Mouse (Mus musculus): ENCODE measurements at regions not wholly inside any gene's neighbourhood (a gene's known extent, or its start where the extent isn't known, plus 50 kb on each side); places are given as distances from the start of the nearest gene placed in this dataset.

DNA sequence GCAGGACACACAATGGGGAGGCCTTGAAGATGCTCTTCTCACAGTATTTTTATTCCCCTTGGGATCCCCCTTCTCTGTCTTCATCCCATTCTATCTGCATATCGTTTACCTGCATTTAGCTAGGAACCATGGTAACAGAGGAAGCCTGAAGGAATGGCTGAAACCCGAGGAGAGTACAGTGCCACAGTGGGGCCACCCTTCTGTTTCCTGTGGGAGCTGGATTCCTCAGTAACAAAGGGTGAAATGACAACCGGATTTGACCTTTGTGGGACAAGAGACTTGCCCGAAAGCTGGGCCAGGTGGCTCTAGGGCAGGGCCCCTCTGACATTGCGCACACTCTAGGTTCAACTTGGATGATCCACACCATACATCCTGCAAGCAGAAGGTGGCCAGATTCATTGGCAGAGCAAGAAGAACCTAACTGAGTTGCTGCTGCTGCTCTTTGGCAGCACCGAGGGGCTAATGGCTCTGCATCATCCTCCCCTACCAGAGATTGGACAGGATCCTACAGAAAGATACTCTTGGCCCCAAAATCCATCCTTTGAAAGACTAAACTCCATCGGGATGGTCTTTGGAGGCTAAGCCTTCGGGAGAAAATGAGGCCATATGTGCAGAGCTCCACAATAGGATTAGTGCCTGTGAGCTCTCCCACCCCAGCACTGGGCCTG lies 310.0 kb downstream of the Sox9 start:
- H3K4me1 ChIP-seq, result peaks cover 13% of the 10 kb centered on the region
- no peaks in the 10 kb centered on the region for H3K27me3 ChIP-seq
- no peak overlapping the region for H3K4me3 ChIP-seq (replicated peaks)
- H3K9me3 ChIP-seq, result no peaks in the 10 kb centered on the region
- H3K4me2 ChIP-seq, result no peak overlapping the region
- WGBS, result 69% methylated on average over 8 of the region's 8 CpGs
- H3K27ac ChIP-seq, result no peak overlapping the region
- H3K9ac ChIP-seq, result no peak overlapping the region
- H3K36me3 ChIP-seq (replicated peaks), result no peaks in the 10 kb centered on the region
- no peak for ATAC-seq (ENCODE audit: low FRiP score)

DNA sequence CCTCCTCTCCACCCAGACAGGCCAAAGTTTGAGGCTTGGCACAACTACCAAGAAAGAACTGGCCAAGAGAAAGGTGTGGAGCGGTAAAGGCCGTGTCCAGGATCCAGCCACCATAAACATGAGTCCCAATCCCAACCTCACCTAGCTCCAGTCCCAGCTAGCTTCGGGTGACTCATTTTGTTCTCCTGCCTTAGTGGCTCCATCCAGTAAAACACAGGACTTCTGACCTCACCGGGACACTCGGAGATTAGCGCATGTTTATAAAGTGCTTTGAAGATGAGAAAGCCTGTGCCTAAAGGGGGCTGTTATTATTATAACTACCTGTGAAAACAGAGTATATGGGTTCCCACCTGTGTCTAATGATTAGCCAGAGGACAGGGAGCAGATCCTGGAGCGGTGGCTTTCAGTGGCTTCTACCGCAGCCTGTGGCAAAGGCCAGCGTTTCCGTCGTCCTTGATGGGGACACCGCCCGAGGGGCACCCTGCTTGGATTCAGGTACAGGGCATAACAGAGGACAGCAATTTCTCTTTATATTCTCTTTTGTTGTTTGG lies 311.9 kb downstream of the Sox9 start:
- no peak overlapping the region for H3K9ac ChIP-seq
- 96% methylated on average over 13 of the region's 13 CpGs for WGBS
- no peak overlapping the region for H3K4me3 ChIP-seq (replicated peaks)
- 0 out of 2 replicates have a peak, but pooled peaks cover 4% of the 10 kb centered on the region for H3K36me3 ChIP-seq (replicated peaks)
- ATAC-seq (ENCODE audit: low FRiP score), result no peak
- H3K27me3 ChIP-seq, result no peaks in the 10 kb centered on the region
- H3K27ac ChIP-seq, result no peak overlapping the region
- H3K4me2 ChIP-seq, result no peak overlapping the region
- H3K4me1 ChIP-seq, result peaks cover 8% of the 10 kb centered on the region
- no peaks in the 10 kb centered on the region for H3K9me3 ChIP-seq

DNA sequence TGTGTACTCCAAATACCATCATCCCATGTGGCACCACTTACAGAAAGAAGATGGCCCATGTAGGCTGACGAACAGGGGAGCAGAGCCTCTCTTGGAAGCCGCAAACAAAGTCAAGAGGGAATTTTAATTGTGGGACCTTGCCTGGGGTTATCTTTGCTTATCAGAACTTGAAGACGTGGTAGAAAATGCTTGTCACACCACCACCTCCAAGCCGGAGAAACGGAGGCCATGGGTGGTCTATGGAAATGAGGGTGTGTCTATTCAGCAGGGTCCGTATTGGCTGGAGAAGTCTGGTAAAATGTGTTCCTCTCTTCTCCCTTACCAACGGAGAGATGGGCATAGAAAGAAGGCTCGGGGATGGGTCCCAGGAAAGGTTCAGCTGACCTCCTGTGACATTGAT lies 313.6 kb downstream of the Sox9 start:
- 85% methylated on average over 8 of the region's 8 CpGs for WGBS
- 0 out of 2 replicates have a peak, but pooled peaks cover 4% of the 10 kb centered on the region for H3K36me3 ChIP-seq (replicated peaks)
- no peak for ATAC-seq (ENCODE audit: low FRiP score)
- H3K27me3 ChIP-seq, result no peaks in the 10 kb centered on the region
- peaks cover 10% of the 10 kb centered on the region for H3K4me1 ChIP-seq
- H3K9me3 ChIP-seq, result no peaks in the 10 kb centered on the region
- H3K4me2 ChIP-seq, result no peak overlapping the region
- H3K9ac ChIP-seq, result no peak overlapping the region
- no peak overlapping the region for H3K4me3 ChIP-seq (replicated peaks)
- no peak overlapping the region for H3K27ac ChIP-seq

DNA sequence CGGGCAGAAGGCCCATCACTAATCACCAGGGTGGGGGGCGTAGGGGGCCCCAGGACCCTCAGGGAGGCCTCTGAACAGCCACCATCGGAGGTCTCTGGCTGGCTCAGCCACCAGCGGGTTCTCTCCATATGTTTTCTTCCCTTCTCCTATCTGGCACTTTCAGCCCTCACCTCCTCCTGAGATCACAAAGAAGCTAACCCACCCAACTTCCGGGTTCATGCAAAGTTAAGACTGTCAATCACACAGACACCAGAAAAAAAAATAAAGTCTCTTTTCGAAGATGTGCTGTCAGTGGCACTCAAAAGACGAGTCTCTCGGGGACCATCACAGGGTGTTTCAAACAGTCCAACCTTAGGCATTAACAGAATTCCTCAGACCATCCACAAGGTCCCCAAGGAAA lies 314.2 kb downstream of the Sox9 start:
- no peak overlapping the region for H3K9ac ChIP-seq
- no peak overlapping the region for H3K4me3 ChIP-seq (replicated peaks)
- no peak overlapping the region for H3K27ac ChIP-seq
- H3K4me1 ChIP-seq, result peaks cover 16% of the 10 kb centered on the region
- H3K9me3 ChIP-seq, result no peaks in the 10 kb centered on the region
- 73% methylated on average over 8 of the region's 8 CpGs for WGBS
- no peaks in the 10 kb centered on the region for H3K27me3 ChIP-seq
- H3K36me3 ChIP-seq (replicated peaks), result 0 out of 2 replicates have a peak, but pooled peaks cover 4% of the 10 kb centered on the region
- H3K4me2 ChIP-seq, result no peak overlapping the region
- ATAC-seq (ENCODE audit: low FRiP score), result no peak

DNA sequence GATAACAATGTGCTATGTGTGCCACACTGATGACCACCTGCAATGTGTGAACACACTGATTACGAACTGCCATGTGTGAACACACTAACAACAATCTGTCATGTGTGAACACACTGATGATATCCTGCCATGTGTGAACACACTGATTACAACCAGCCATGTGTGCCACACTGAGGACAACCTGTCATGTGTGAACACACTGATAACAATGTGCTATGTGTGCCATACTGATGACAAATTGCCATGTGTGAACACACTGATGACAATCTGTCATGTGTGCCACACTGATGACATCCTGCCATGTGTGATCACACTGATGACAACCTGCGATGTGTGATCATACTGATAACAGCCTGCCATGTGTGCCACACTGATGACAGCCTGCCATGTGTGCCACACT lies 316.3 kb downstream of the Sox9 start:
- H3K9me3 ChIP-seq, result no peaks in the 10 kb centered on the region
- no peak for ATAC-seq (ENCODE audit: low FRiP score)
- H3K4me1 ChIP-seq, result peaks cover 21% of the 10 kb centered on the region
- H3K27me3 ChIP-seq, result no peaks in the 10 kb centered on the region
- no peak overlapping the region for H3K27ac ChIP-seq
- H3K4me2 ChIP-seq, result no peak overlapping the region
- WGBS, result 90% methylated on average over 2 of the region's 2 CpGs
- H3K36me3 ChIP-seq (replicated peaks), result 0 out of 2 replicates have a peak, but pooled peaks cover 4% of the 10 kb centered on the region
- no peak overlapping the region for H3K4me3 ChIP-seq (replicated peaks)
- H3K9ac ChIP-seq, result no peak overlapping the region

DNA sequence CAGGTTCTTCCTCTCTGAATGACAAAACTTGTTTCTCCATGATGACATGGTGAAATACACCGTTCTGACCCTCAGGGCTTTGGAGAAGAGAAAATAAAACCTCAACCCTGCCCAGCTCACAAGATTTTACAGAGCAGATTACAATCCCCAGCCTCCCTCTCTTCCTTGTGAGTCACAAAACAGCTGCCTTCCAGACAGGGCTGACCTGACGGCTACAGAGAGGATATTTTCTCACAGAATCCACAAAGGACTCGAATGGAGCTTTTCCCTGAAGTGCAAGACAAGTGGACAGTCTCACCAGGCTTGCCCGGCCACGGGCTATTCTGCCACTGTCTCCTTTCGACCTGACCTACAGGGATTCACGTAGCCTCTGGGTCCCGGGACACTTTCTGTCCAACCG lies 318.8 kb downstream of the Sox9 start:
- Histone ChIP-seq H3K9ac (no peak overlapping the region), H3K4me1 (peaks cover 32% of the 10 kb centered on the region), H3K27me3 (no peaks in the 10 kb centered on the region), H3K4me3 (replicated peaks) (no peak overlapping the region), H3K36me3 (replicated peaks) (0 out of 2 replicates have a peak, but pooled peaks cover 4% of the 10 kb centered on the region), H3K4me2 (no peak overlapping the region), H3K27ac (0 out of 2 replicates have a peak overlapping the region, but pooled peaks have one; percentile 42), H3K9me3 (no peaks in the 10 kb centered on the region)
- no peak for ATAC-seq (ENCODE audit: low FRiP score)
- WGBS, result 22% methylated on average over 9 of the region's 9 CpGs

DNA sequence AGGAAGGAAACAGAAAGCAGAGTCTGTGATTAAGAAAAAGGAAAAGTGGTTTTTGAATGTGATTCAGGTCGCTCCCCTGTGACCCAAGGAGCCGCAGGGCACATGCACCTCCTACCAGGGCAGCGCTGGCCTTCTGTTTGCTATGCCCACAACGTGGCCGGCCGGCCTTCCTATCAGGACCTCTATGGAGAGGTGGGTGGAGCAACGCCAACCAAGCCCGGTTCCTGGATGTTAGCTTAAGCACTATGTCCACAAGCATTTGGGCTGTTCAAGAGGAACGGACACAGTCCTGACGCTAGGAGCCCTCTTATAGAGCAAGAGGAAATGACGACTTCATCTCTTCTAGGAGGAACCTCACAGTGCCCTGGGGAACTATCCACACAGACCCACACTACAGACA lies 319.5 kb downstream of the Sox9 start:
- Histone ChIP-seq H3K4me1 (peaks cover 29% of the 10 kb centered on the region), H3K36me3 (replicated peaks) (0 out of 2 replicates have a peak, but pooled peaks cover 4% of the 10 kb centered on the region), H3K9me3 (no peaks in the 10 kb centered on the region), H3K27ac (0 out of 2 replicates have a peak overlapping the region, but pooled peaks have one; percentile 42), H3K27me3 (no peaks in the 10 kb centered on the region), H3K9ac (no peak overlapping the region; the same call in 1 of the 2 replicates), H3K4me2 (no peak overlapping the region), H3K4me3 (replicated peaks) (no peak overlapping the region)
- 63% methylated on average over 11 of the region's 11 CpGs for WGBS
- ATAC-seq (ENCODE audit: low FRiP score), result no peak

DNA sequence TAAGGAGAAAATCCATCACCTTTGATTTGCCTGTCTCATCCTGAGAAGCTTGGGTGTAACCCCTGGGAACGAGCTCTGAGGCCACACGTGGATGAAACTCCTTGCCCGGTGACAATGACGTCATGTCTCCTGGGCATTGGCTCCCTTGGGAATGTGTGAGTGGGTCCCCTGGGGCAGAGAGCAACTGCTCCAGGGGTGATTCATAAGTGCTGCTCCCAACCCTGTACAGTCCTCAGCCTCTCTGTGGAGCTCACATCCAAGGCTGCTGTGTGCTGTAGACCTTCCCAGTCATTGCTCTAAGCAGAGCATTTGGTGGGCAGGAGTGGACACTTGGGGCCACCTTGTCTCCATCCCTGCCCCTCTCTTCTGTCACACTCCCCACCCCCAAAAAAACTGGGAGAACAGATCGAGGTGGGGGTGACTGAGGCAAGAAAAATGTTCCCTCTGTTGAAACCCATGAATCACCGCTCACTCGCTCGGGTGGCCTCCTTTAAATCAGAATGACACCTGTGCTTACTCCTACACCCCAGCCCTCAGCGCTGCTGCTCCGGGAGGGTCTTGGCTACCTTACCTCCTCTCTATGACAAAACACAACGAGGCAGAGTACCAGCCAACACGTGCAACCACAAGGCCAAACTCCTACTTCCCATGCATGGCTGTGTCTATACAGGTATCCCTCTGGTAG lies 321.3 kb downstream of the Sox9 start:
- no peaks in the 10 kb centered on the region for H3K27me3 ChIP-seq
- WGBS, result 94% methylated on average over 12 of the region's 12 CpGs
- 0 out of 2 replicates have a peak, but pooled peaks cover 3% of the 10 kb centered on the region for H3K36me3 ChIP-seq (replicated peaks)
- H3K4me1 ChIP-seq, result peaks cover 41% of the 10 kb centered on the region
- no peaks in the 10 kb centered on the region for H3K9me3 ChIP-seq
- no peak overlapping the region for H3K9ac ChIP-seq
- H3K27ac ChIP-seq, result no peak overlapping the region
- no peak overlapping the region for H3K4me2 ChIP-seq
- no peak overlapping the region for H3K4me3 ChIP-seq (replicated peaks)
- ATAC-seq (ENCODE audit: low FRiP score), result no peak

DNA sequence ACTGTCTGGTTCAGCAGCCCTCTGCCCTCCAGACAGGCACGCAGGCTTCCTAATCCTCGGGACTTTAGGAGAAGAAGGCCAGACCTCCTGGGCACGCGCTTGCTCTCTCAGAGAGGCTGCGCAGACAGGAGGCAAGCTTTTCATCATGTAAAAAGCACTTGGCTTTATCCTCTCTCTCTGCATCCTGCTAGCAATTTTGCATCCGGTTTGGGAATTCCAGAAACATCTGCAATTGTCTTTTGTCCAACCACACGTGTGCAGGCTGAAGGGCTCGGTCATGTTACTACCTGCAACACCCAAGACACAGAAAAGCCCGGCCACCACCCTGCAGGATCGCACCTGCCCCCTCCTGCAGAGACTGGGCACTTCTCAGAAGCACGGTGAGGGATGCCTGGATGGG lies 323.3 kb downstream of the Sox9 start:
- Histone ChIP-seq H3K4me2 (no peak overlapping the region), H3K27me3 (no peaks in the 10 kb centered on the region), H3K9ac (no peak overlapping the region), H3K27ac (no peak overlapping the region), H3K36me3 (replicated peaks) (no peaks in the 10 kb centered on the region), H3K4me3 (replicated peaks) (no peak overlapping the region), H3K4me1 (peaks cover 44% of the 10 kb centered on the region), H3K9me3 (no peaks in the 10 kb centered on the region)
- 80% methylated on average over 11 of the region's 11 CpGs for WGBS
- ATAC-seq (ENCODE audit: low FRiP score), result no peak

DNA sequence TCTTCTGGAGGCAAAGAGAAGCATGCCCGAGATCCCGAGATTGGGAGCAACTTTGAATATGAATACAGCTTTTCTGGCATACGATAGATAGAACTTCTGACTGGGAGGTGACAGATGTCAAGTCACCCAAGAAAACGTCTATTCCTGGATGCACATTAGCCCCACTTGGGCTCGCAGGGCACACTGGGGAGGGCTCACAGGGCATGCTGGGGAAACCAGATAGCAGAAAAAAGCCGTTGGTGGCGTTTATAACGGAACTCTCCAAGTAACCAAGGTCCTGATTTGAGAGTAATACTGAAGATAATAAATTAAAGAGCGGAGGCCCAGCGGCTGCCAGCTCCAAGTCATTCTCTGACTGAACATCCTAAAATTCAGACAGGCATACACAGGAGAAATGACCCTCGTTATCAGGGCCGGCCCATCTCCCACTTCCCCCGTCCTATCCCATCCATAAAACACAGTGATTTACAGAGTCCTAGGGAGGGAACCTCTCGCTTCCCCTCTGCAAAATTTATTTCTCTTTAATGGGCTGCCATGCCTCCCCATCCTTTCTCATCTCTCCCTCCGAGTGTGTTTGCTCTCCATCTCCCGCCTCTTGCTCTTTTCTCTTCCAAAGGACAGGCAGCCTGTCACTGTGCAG lies 325.3 kb downstream of the Sox9 start:
- H3K4me2 ChIP-seq, result no peak overlapping the region
- no peaks in the 10 kb centered on the region for H3K36me3 ChIP-seq (replicated peaks)
- H3K9me3 ChIP-seq, result no peaks in the 10 kb centered on the region
- H3K4me3 ChIP-seq (replicated peaks), result no peak overlapping the region
- H3K9ac ChIP-seq, result no peak overlapping the region
- no peaks in the 10 kb centered on the region for H3K27me3 ChIP-seq
- no peak for ATAC-seq (ENCODE audit: low FRiP score)
- WGBS, result 64% methylated on average over 16 of the region's 16 CpGs
- peak overlapping the region; percentile 47; the same call in 1 of the 2 replicates for H3K27ac ChIP-seq
- peaks cover 31% of the 10 kb centered on the region for H3K4me1 ChIP-seq

DNA sequence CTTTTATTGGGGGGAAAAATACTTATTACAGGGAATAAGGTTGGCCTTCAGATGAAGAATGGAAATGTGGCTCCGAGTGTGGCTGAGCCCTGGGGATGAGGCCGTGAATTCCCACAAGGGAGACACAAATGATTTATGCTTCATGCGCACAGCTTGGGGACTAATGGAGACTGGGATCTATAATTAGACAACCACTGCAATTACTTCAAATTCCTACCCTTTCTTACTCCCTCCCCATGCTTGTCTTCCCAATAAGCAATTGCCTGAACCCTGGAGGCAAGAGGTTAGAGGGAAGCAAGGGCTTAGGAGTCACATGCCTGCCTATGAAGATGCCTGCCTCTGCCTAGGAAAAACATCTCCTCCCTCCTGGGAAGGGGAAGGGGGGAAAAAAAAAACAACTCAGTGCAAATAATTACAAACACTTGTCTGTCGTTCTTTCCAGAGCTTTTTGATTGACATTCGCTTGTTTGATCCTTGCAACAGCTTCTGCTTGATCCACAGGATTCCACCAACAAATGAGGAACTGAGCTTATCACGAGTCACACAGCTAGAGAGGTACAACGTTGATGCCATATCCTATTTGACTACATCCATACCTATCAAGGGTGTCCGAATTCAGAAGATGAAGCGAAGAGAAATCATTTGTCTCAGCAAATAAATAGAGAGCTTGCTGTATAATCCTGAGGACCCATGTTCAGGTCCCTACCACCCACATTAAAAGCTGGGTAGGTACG lies 326.1 kb downstream of the Sox9 start:
- H3K4me1 ChIP-seq, result peaks cover 31% of the 10 kb centered on the region
- H3K27me3 ChIP-seq, result no peaks in the 10 kb centered on the region
- H3K4me3 ChIP-seq (replicated peaks), result no peak overlapping the region
- WGBS, result 60% methylated on average over 10 of the region's 10 CpGs
- H3K36me3 ChIP-seq (replicated peaks), result no peaks in the 10 kb centered on the region
- H3K9ac ChIP-seq, result no peak overlapping the region
- no peaks in the 10 kb centered on the region for H3K9me3 ChIP-seq
- peak; percentile 64; the same call in 1 of the 2 replicates for ATAC-seq (ENCODE audit: low FRiP score)
- peak overlapping the region; percentile 47; the same call in 1 of the 2 replicates for H3K27ac ChIP-seq
- no peak overlapping the region for H3K4me2 ChIP-seq

DNA sequence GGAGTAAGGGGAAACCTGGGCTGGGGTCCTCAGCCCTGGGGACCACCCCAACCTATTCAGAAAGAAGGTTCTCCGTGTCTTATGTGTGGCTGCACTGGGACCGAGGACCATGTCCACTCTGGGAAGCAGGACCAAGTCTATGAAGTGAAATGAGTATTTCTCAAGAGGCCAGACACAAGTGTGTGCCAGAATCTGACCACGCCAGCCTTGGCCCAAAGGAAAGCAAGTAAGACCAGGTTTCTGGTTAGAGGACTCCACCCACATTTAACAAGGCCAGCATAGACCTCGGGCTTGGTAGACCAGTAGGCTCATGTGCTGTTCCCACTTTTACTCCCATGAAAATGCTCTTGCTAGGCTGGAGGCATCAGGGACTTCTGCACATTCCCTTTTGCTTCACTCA lies 327.1 kb downstream of the Sox9 start:
- Histone ChIP-seq H3K4me3 (replicated peaks) (no peak overlapping the region), H3K9ac (no peak overlapping the region), H3K27ac (no peak overlapping the region), H3K4me2 (no peak overlapping the region), H3K9me3 (no peaks in the 10 kb centered on the region), H3K36me3 (replicated peaks) (no peaks in the 10 kb centered on the region), H3K27me3 (no peaks in the 10 kb centered on the region), H3K4me1 (peaks cover 24% of the 10 kb centered on the region)
- ATAC-seq (ENCODE audit: low FRiP score), result no peak
- 90% methylated on average over 4 of the region's 4 CpGs for WGBS
